Mouse (Mus musculus) CH12.LX (cell line): ENCODE data around the gene Crisp2. TPM values are rescaled to one million over a fixed set of nuclear protein-coding genes. Genes with fewer than 3 reads are reported as not detected.

Experiments used
- DNase-seq: peaks from one replicate; pipeline ENCODE4 v3.0.0-alpha.2; 2013; ENCODE audit errors: extremely low read depth
- H3K27ac ChIP-seq: 2 replicates; pipeline ENCODE4 v1.5.1; 2012; ENCODE audit warnings: low read depth, mild to moderate bottlenecking, control low read depth, moderate library complexity; ENCODE audit not compliant: insufficient read depth
- H3K27me3 ChIP-seq: replicated peaks from 2 replicates; pipeline ENCODE3; 2012; ENCODE audit warnings: inconsistent platforms
- H3K36me3 ChIP-seq, 2 experiments: replicated peaks in 1 of 2; 2 replicates each; pipeline versions ENCODE3 to v1.6.1; 2012; ENCODE audit warnings: inconsistent platforms in 1 of 2, low read length in 1 of 2, mild to moderate bottlenecking in 1 of 2, mixed read lengths in 1 of 2, moderate library complexity in 1 of 2; ENCODE audit not compliant: control insufficient read depth in 1 of 2, insufficient read depth in 1 of 2
- H3K4me1 ChIP-seq, 2 experiments: 2 replicates each; pipeline ENCODE4 v1.6.1; 2012; ENCODE audit warnings: inconsistent platforms in 1 of 2, moderate library complexity in 1 of 2; ENCODE audit not compliant: insufficient read depth in 2 of 2, control insufficient read depth in 1 of 2
- H3K4me2 ChIP-seq: 2 replicates; pipeline ENCODE4 v1.6.1; 2012; ENCODE audit warnings: low read depth, mild to moderate bottlenecking, control low read depth; ENCODE audit not compliant: poor library complexity, insufficient read depth, severe bottlenecking
- H3K4me3 ChIP-seq, 3 experiments: fragments of 150-350 bp in 1 of 3; sonication (generic) in 1 of 3; replicated peaks in 1 of 3; 2 replicates each; pipeline versions ENCODE3 to v1.5.1; 2011 to 2012; ENCODE audit warnings: low read depth in 2 of 3, low read length in 2 of 3, mild to moderate bottlenecking in 2 of 3, moderate library complexity in 2 of 3, control low read depth in 1 of 3, improper control_type of control experiment in 1 of 3, inconsistent platforms in 1 of 3, mixed read lengths in 1 of 3; ENCODE audit not compliant: poor library complexity in 1 of 3
- H3K79me2 ChIP-seq: replicated peaks from 2 replicates; pipeline ENCODE4 v1.6.1; 2012; ENCODE audit warnings: mild to moderate bottlenecking, moderate library complexity; ENCODE audit not compliant: control insufficient read depth, poor library complexity, insufficient read depth, severe bottlenecking; ENCODE audit errors: extremely low read depth
- H3K9ac ChIP-seq: 2 replicates; pipeline ENCODE4 v1.6.1; 2012; ENCODE audit warnings: low read depth, mild to moderate bottlenecking, control low read depth, moderate library complexity; ENCODE audit not compliant: insufficient read depth
- H3K9me3 ChIP-seq: replicated peaks from 2 replicates; pipeline ENCODE3; 2012; ENCODE audit warnings: low read length, inconsistent platforms, mixed read lengths
- CHD1 ChIP-seq: IDR thresholded peaks from 2 replicates; pipeline ENCODE4 v1.6.1; 2012; ENCODE audit warnings: low read depth, low read length, improper control_type of control experiment, inconsistent platforms
- dilution Hi-C: fragments of 300-500 bp; cut with MboI; formaldehyde crosslinking; loops from 2 replicates; pipeline ENCODE4 v1.14.3; 2020; ENCODE audit warnings: low sequenced_read_pairs; ENCODE audit not compliant: extremely low pct_unique_long_range_greater_than_20kb, extremely low pct_ligation_motif_present
- in situ Hi-C: fragments of 300-500 bp; cut with MboI; formaldehyde crosslinking; loops from 3 replicates; pipeline ENCODE4 v1.14.3; 2019; ENCODE audit warnings: low sequenced_read_pairs, low pct_ligation_motif_present, low pct_unique_long_range_greater_than_20kb, mixed read lengths
- polyA plus RNA-seq: library from polyadenylated mRNA; unstranded; fragments of >175 nt; gene quantifications from 2 replicates; pipeline ENCODE4 v1.2.1, GENCODE M21; 2012; ENCODE audit warnings: low read depth; ENCODE audit not compliant: insufficient read length
- total RNA-seq, 2 experiments: library from RNA; depleted of rRNA; stranded (reverse); fragments of 300-350 nt in 1 of 2; fragments of >200 nt in 1 of 2; gene quantifications; 2 replicates each; pipeline ENCODE4 v1.2.3; 2012 to 2014

Crisp2 gene
- total and polyA plus RNA-seq, 3 experiments, result not detected

GRCm38 (mm10) chr17:40716273-40716672 is 90.5 kb downstream of the Crisp2 start:
- no peaks in the 10 kb centered on the region for H3K4me1 ChIP-seq
- TF ChIP-seq CHD1, result no peak
- dilution Hi-C loops (no loop called here), in situ Hi-C loops (no loop called here)
- no peaks in the 10 kb centered on the region for H3K27me3 ChIP-seq
- H3K27ac ChIP-seq, result no peak overlapping the region
- no peak for DNase-seq
- H3K9ac ChIP-seq, result no peak overlapping the region
- H3K79me2 ChIP-seq, result no peaks in the 10 kb centered on the region
- no peak overlapping the region for H3K4me2 ChIP-seq
- H3K36me3 ChIP-seq, result no peaks in the 10 kb centered on the region
- peaks cover 3% of the 10 kb centered on the region for H3K9me3 ChIP-seq
- no peak overlapping the region for H3K4me3 ChIP-seq

Other genes starting within 250 kb of the Crisp2 start
- not detected in 2 replicates for gene Esp6, start 245.5 kb downstream of the Crisp2 start, total RNA-seq (2012; rRNA removed)
- gene Esp6, start 245.5 kb downstream of the Crisp2 start, total RNA-seq (2014; rRNA removed), result not detected in 2 replicates
- gene Esp6, start 245.5 kb downstream of the Crisp2 start, polyA plus RNA-seq, result not detected in 2 replicates
- not detected in 2 replicates for gene Esp4, start 208.4 kb downstream of the Crisp2 start, total RNA-seq (2012; rRNA removed)
- not detected in 2 replicates for gene Esp4, start 208.4 kb downstream of the Crisp2 start, total RNA-seq (2014; rRNA removed)
- not detected in 2 replicates for gene Esp4, start 208.4 kb downstream of the Crisp2 start, polyA plus RNA-seq
- gene Esp3, start 174.9 kb downstream of the Crisp2 start, total RNA-seq (2012; rRNA removed), result not detected in 2 replicates
- not detected in 2 replicates for gene Esp3, start 174.9 kb downstream of the Crisp2 start, total RNA-seq (2014; rRNA removed)
- gene Esp3, start 174.9 kb downstream of the Crisp2 start, polyA plus RNA-seq, result not detected in 2 replicates
- not detected in 2 replicates for gene Esp1, start 79.9 kb downstream of the Crisp2 start, total RNA-seq (2012; rRNA removed)
- not detected in 2 replicates for gene Esp1, start 79.9 kb downstream of the Crisp2 start, total RNA-seq (2014; rRNA removed)
- gene Esp1, start 79.9 kb downstream of the Crisp2 start, polyA plus RNA-seq, result not detected in 2 replicates
- gene Rhag, start 4.1 kb upstream of the Crisp2 start, total RNA-seq (2012; rRNA removed), result not detected in 2 replicates
- not detected in 2 replicates for gene Rhag, start 4.1 kb upstream of the Crisp2 start, total RNA-seq (2014; rRNA removed)
- not detected in 2 replicates for gene Rhag, start 4.1 kb upstream of the Crisp2 start, polyA plus RNA-seq
- gene 9130008F23Rik, start 73.6 kb upstream of the Crisp2 start, total RNA-seq (2012; rRNA removed), result not detected in 2 replicates
- not detected in 2 replicates for gene 9130008F23Rik, start 73.6 kb upstream of the Crisp2 start, total RNA-seq (2014; rRNA removed)
- not detected in 2 replicates for gene 9130008F23Rik, start 73.6 kb upstream of the Crisp2 start, polyA plus RNA-seq
- gene Glyatl3, start 107.3 kb upstream of the Crisp2 start, total RNA-seq (2012; rRNA removed), result not detected in 2 replicates
- gene Glyatl3, start 107.3 kb upstream of the Crisp2 start, total RNA-seq (2014; rRNA removed), result not detected in 2 replicates
- gene Glyatl3, start 107.3 kb upstream of the Crisp2 start, polyA plus RNA-seq, result not detected in 2 replicates
- 17.7 and 21.1 TPM in 2 replicates for gene Mut, start 127.7 kb upstream of the Crisp2 start, total RNA-seq (2012; rRNA removed)
- 19.4 and 20.8 TPM in 2 replicates for gene Mut, start 127.7 kb upstream of the Crisp2 start, total RNA-seq (2014; rRNA removed)
- gene Mut, start 127.7 kb upstream of the Crisp2 start, polyA plus RNA-seq, result 16.2 and 18.7 TPM in 2 replicates
- gene Cenpq, start 128.0 kb upstream of the Crisp2 start, total RNA-seq (2012; rRNA removed), result 15.9 and 17.2 TPM in 2 replicates
- 52.8 and 58.1 TPM in 2 replicates for gene Cenpq, start 128.0 kb upstream of the Crisp2 start, total RNA-seq (2014; rRNA removed)
- 30.5 and 33.8 TPM in 2 replicates for gene Cenpq, start 128.0 kb upstream of the Crisp2 start, polyA plus RNA-seq